Mouse (Mus musculus): ENCODE measurements around the gene Cdyl. TPM values are rescaled to one million over a fixed set of nuclear protein-coding genes. Genes with fewer than 3 reads are reported as not detected.
A peak's percentile ranks its signal among the peaks of the same experiment; 100 is the strongest.

Cdyl gene
- polyA plus RNA-seq, 1 experiment from 2014 or later: 11.4 TPM

GRCm38 (mm10) chr13:35670875-35671274 lies 11.2 kb downstream of the Cdyl start:
- Histone ChIP-seq H3K27ac (ENCODE audit: low read length) (no peak overlapping the region), H3K4me2 (replicated peaks; ENCODE audit: low read depth, low read length) (no peak overlapping the region), H3K27me3 (ENCODE audit: control insufficient read depth, insufficient read depth, low read length) (no peaks in the 10 kb centered on the region), H3K9me3 (ENCODE audit: control insufficient read depth, low read depth, low read length) (no peaks in the 10 kb centered on the region), H3K36me3 (ENCODE audit: control insufficient read depth, insufficient read depth, low read length) (no peaks in the 10 kb centered on the region), H3K9ac (replicated peaks; ENCODE audit: low read depth, low read length) (no peak overlapping the region), H3K4me1 (ENCODE audit: control insufficient read depth, insufficient read depth, low read length) (no peaks in the 10 kb centered on the region), H3K4me3 (ENCODE audit: low read depth, low read length) (no peak overlapping the region)
- WGBS: 91% methylated on average over 4 of the region's 4 CpGs
- ATAC-seq (ENCODE audit: insufficient number of reproducible peaks, insufficient read depth, low FRiP score, low read depth): no peak

DNA sequence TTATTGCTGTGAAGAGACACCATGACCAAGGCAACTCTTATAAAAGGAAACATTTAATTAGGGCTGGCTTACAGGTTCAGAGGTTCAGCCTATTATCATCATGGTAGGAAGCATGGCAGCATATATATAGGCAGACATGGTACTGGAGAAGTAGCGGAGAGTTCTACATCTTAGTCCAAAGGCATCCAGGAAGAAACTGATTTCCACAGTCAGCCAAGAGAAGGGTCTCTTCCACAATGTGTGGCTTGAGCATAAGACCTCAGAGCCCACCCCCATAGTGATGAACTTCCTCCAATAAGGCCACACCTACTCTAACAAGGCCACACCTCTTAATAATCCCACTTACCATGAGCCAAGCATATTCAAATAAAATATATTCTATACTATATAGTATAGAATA lies 17.3 kb downstream of the Cdyl start:
- no peak for ATAC-seq (ENCODE audit: insufficient number of reproducible peaks, insufficient read depth, low FRiP score, low read depth)
- no peaks in the 10 kb centered on the region for H3K36me3 ChIP-seq (ENCODE audit: control insufficient read depth, insufficient read depth, low read length)
- no peak overlapping the region for H3K4me2 ChIP-seq (replicated peaks; ENCODE audit: low read depth, low read length)
- no peaks in the 10 kb centered on the region for H3K27me3 ChIP-seq (ENCODE audit: control insufficient read depth, insufficient read depth, low read length)
- H3K27ac ChIP-seq (ENCODE audit: low read length): no peak overlapping the region
- no peaks in the 10 kb centered on the region for H3K9me3 ChIP-seq (ENCODE audit: control insufficient read depth, low read depth, low read length)
- whole genome bisulfite sequencing: 100% methylated on average over 1 of the region's 1 CpGs
- H3K4me1 ChIP-seq (ENCODE audit: control insufficient read depth, insufficient read depth, low read length): no peaks in the 10 kb centered on the region
- H3K9ac ChIP-seq (replicated peaks; ENCODE audit: low read depth, low read length): no peak overlapping the region
- H3K4me3 ChIP-seq (ENCODE audit: low read depth, low read length): no peak overlapping the region

GRCm38 (mm10) chr13:35677433-35678051 lies 17.9 kb downstream of the Cdyl start:
- Histone ChIP-seq H3K27ac (ENCODE audit: low read length) (no peak overlapping the region), H3K9ac (replicated peaks; ENCODE audit: low read depth, low read length) (no peak overlapping the region), H3K9me3 (ENCODE audit: control insufficient read depth, low read depth, low read length) (no peaks in the 10 kb centered on the region), H3K4me2 (replicated peaks; ENCODE audit: low read depth, low read length) (no peak overlapping the region), H3K27me3 (ENCODE audit: control insufficient read depth, insufficient read depth, low read length) (no peaks in the 10 kb centered on the region), H3K4me3 (ENCODE audit: low read depth, low read length) (no peak overlapping the region), H3K4me1 (ENCODE audit: control insufficient read depth, insufficient read depth, low read length) (no peaks in the 10 kb centered on the region), H3K36me3 (ENCODE audit: control insufficient read depth, insufficient read depth, low read length) (no peaks in the 10 kb centered on the region)
- peak; percentile 92 for ATAC-seq (ENCODE audit: insufficient number of reproducible peaks, insufficient read depth, low FRiP score, low read depth)
- WGBS: 61% methylated on average over 7 of the region's 7 CpGs

GRCm38 (mm10) chr13:35678691-35679090 lies 19.1 kb downstream of the Cdyl start:
- no peak overlapping the region for H3K4me3 ChIP-seq (ENCODE audit: low read depth, low read length)
- no peak overlapping the region for H3K4me2 ChIP-seq (replicated peaks; ENCODE audit: low read depth, low read length)
- no peak for ATAC-seq (ENCODE audit: insufficient number of reproducible peaks, insufficient read depth, low FRiP score, low read depth)
- no peaks in the 10 kb centered on the region for H3K36me3 ChIP-seq (ENCODE audit: control insufficient read depth, insufficient read depth, low read length)
- no peaks in the 10 kb centered on the region for H3K9me3 ChIP-seq (ENCODE audit: control insufficient read depth, low read depth, low read length)
- H3K4me1 ChIP-seq (ENCODE audit: control insufficient read depth, insufficient read depth, low read length): no peaks in the 10 kb centered on the region
- H3K27me3 ChIP-seq (ENCODE audit: control insufficient read depth, insufficient read depth, low read length): no peaks in the 10 kb centered on the region
- no peak overlapping the region for H3K9ac ChIP-seq (replicated peaks; ENCODE audit: low read depth, low read length)
- H3K27ac ChIP-seq (ENCODE audit: low read length): no peak overlapping the region
- 91% methylated on average over 6 of the region's 6 CpGs for WGBS

DNA sequence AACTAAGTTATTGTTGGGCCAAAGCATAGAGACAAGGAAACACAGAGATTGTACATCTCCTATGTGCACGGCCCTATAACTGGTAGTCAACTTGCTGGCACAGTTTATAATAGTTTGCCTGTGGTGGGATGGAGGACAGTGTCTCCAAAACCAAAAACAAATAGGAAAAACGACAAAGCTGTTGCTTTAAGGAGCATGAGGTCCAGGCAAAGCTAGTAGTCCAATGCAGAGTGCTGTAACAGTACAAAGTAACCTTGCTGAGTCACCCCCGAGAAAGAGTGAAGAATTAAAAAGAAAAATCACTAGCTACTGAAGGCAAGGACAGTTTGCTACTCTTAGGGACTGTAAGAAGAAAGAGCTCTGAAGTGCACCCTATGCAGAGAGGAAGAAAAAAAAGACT lies 21.7 kb downstream of the Cdyl start:
- WGBS: 80% methylated on average over 3 of the region's 3 CpGs
- H3K4me1 ChIP-seq (ENCODE audit: control insufficient read depth, insufficient read depth, low read length): no peaks in the 10 kb centered on the region
- H3K36me3 ChIP-seq (ENCODE audit: control insufficient read depth, insufficient read depth, low read length): no peaks in the 10 kb centered on the region
- no peak overlapping the region for H3K9ac ChIP-seq (replicated peaks; ENCODE audit: low read depth, low read length)
- H3K27me3 ChIP-seq (ENCODE audit: control insufficient read depth, insufficient read depth, low read length): no peaks in the 10 kb centered on the region
- H3K27ac ChIP-seq (ENCODE audit: low read length): no peak overlapping the region
- no peak for ATAC-seq (ENCODE audit: insufficient number of reproducible peaks, insufficient read depth, low FRiP score, low read depth)
- H3K4me2 ChIP-seq (replicated peaks; ENCODE audit: low read depth, low read length): no peak overlapping the region
- no peaks in the 10 kb centered on the region for H3K9me3 ChIP-seq (ENCODE audit: control insufficient read depth, low read depth, low read length)
- H3K4me3 ChIP-seq (ENCODE audit: low read depth, low read length): no peak overlapping the region

DNA sequence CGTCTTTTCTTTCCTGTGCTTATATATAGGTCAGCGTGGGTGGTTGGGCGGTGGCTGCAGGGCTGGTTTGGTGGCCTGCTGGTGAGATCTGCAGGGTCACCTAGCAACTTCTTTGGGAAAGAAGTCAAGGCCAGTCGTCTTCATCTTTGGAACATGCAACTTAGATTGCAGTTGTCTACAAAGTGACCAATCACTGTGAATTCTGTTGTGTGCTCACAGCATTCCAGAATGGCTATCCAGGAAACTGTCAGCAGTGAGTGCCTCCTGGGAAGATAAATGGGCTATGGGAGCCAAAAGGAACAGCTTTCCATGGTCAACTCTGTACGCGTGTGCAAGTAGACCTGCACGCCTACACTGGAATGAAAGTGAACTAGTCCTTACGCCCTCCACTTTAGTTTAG lies 26.6 kb downstream of the Cdyl start:
- WGBS: 58% methylated on average over 8 of the region's 8 CpGs
- Histone ChIP-seq H3K27me3 (ENCODE audit: control insufficient read depth, insufficient read depth, low read length) (no peaks in the 10 kb centered on the region), H3K9me3 (ENCODE audit: control insufficient read depth, low read depth, low read length) (no peaks in the 10 kb centered on the region), H3K27ac (ENCODE audit: low read length) (no peak overlapping the region), H3K9ac (replicated peaks; ENCODE audit: low read depth, low read length) (no peak overlapping the region), H3K4me2 (replicated peaks; ENCODE audit: low read depth, low read length) (no peak overlapping the region), H3K36me3 (ENCODE audit: control insufficient read depth, insufficient read depth, low read length) (no peaks in the 10 kb centered on the region), H3K4me3 (ENCODE audit: low read depth, low read length) (no peak overlapping the region), H3K4me1 (ENCODE audit: control insufficient read depth, insufficient read depth, low read length) (no peaks in the 10 kb centered on the region)
- ATAC-seq (ENCODE audit: insufficient number of reproducible peaks, insufficient read depth, low FRiP score, low read depth): no peak

DNA sequence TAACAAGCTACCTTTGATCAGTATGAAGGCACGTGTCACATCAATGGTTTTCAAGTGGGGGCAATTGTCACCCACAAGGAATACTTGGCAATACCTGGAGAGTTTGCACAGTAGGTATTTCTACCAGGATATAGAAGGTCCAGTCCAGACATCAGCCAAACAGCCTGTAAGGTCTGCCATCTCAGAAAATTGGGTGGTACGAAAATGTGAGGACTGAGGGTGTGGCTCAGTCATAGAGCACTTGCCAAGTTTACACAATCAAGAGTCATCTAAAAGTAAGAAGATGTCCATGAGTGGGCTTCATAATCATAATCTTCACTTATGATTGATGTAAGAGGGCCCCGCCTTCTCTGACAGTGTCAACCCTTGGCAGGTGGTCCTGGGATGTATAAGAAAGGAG lies 29.9 kb downstream of the Cdyl start:
- Histone ChIP-seq H3K9ac (replicated peaks; ENCODE audit: low read depth, low read length) (no peak overlapping the region), H3K4me3 (ENCODE audit: low read depth, low read length) (no peak overlapping the region), H3K9me3 (ENCODE audit: control insufficient read depth, low read depth, low read length) (no peaks in the 10 kb centered on the region), H3K4me1 (ENCODE audit: control insufficient read depth, insufficient read depth, low read length) (no peaks in the 10 kb centered on the region), H3K36me3 (ENCODE audit: control insufficient read depth, insufficient read depth, low read length) (no peaks in the 10 kb centered on the region), H3K27ac (ENCODE audit: low read length) (no peak overlapping the region), H3K27me3 (ENCODE audit: control insufficient read depth, insufficient read depth, low read length) (no peaks in the 10 kb centered on the region), H3K4me2 (replicated peaks; ENCODE audit: low read depth, low read length) (no peak overlapping the region)
- WGBS: 85% methylated on average over 3 of the region's 3 CpGs
- no peak for ATAC-seq (ENCODE audit: insufficient number of reproducible peaks, insufficient read depth, low FRiP score, low read depth)

GRCm38 (mm10) chr13:35717658-35718057 lies 58.0 kb downstream of the Cdyl start:
- Histone ChIP-seq H3K4me1 (ENCODE audit: control insufficient read depth, insufficient read depth, low read length) (no peaks in the 10 kb centered on the region), H3K4me3 (ENCODE audit: low read depth, low read length) (no peak overlapping the region), H3K9me3 (ENCODE audit: control insufficient read depth, low read depth, low read length) (no peaks in the 10 kb centered on the region), H3K27ac (ENCODE audit: low read length) (no peak overlapping the region), H3K9ac (replicated peaks; ENCODE audit: low read depth, low read length) (no peak overlapping the region), H3K27me3 (ENCODE audit: control insufficient read depth, insufficient read depth, low read length) (no peaks in the 10 kb centered on the region), H3K36me3 (ENCODE audit: control insufficient read depth, insufficient read depth, low read length) (no peaks in the 10 kb centered on the region), H3K4me2 (replicated peaks; ENCODE audit: low read depth, low read length) (no peak overlapping the region)
- 80% methylated on average over 4 of the region's 4 CpGs for WGBS
- ATAC-seq (ENCODE audit: insufficient number of reproducible peaks, insufficient read depth, low FRiP score, low read depth): no peak

GRCm38 (mm10) chr13:35719581-35719980 lies 59.9 kb downstream of the Cdyl start:
- Histone ChIP-seq H3K4me2 (replicated peaks; ENCODE audit: low read depth, low read length) (no peak overlapping the region), H3K27ac (ENCODE audit: low read length) (no peak overlapping the region), H3K4me1 (ENCODE audit: control insufficient read depth, insufficient read depth, low read length) (no peaks in the 10 kb centered on the region), H3K4me3 (ENCODE audit: low read depth, low read length) (no peak overlapping the region), H3K9me3 (ENCODE audit: control insufficient read depth, low read depth, low read length) (no peaks in the 10 kb centered on the region), H3K27me3 (ENCODE audit: control insufficient read depth, insufficient read depth, low read length) (no peaks in the 10 kb centered on the region), H3K36me3 (ENCODE audit: control insufficient read depth, insufficient read depth, low read length) (no peaks in the 10 kb centered on the region), H3K9ac (replicated peaks; ENCODE audit: low read depth, low read length) (no peak overlapping the region)
- WGBS: 70% methylated on average over 6 of the region's 6 CpGs
- no peak for ATAC-seq (ENCODE audit: insufficient number of reproducible peaks, insufficient read depth, low FRiP score, low read depth)

Measured in stomach, embryonic 14.5 days (tissue).